Mouse (Mus musculus) retina, postnatal 1 day (tissue): ENCODE measurements around the gene Ccdc169.

ENCODE experiments used
- DNase-seq: peaks from one replicate; pipeline ENCODE4 v3.0.0-alpha.2; 2012

Gene Ccdc169

DNA sequence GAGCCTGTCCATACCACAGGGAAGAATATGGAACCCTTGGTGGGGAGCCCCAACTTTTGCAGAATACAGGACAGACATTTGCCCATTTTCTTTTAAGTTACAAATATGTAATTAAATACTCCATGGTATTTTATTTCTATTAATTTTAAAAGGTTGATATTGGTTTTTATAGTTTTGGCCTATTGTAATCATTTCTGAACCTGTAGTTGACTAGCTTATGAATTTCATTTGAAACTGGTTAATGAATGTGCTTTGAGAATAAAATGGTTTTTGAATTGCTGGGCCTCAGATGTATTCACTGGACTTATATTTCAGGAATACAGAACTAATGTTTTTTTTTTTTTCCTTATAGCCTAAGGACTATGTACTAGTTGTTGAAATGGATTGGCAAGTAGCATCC lies at the start of gene Ccdc169:
Gene Ccdc169 (plus strand): TSS at position 301 of the 400 bp plus-strand sequence.
- DNase-seq, result no peak

DNA sequence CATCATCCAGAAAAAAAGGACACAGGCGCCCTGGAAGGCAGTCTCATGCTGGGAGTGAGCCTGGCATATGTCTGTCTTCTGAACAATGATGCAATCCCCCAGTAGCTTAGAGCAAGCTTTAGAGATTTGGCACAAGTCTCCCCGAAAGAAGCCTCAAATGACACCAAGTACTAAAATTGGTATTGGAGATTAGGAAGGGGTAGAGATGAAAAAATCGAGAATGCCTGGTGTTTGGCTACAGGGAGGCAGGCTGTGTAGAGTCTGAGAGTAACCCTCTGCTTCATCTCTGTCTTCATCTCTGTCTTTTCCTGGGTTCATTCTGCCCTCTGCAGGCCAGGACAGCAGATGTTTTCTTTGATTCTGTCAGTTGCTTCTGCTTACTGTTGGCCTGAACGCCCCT lies 49.8 kb upstream of the Ccdc169 start:
- no peak for DNase-seq

- DNase-seq, result no peak
These were observed 48.8 kb upstream of the Ccdc169 start for GRCm38 (mm10) chr3:55088359-55088758.

DNA sequence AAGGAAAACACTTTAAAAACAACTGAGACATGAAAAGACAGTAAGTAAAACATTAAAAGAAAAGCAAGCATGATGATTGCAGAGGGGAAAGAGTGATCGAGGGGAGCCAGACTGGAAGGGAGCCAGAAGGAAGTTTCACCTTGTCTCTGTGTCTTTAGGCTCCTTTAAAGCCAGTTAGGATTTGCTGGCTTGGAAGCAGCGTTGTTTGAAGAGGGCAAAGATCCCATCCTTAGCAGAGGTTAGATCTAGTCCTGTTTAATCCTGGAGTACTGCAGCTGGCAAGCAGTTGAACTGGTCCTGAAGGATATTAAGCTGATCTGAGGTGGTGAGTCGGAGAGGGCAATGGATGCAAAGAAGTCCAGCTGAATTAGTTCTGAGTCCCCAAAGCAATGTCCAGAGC lies 48.3 kb upstream of the Ccdc169 start:
- DNase-seq, result no peak

- no peak for DNase-seq
These were observed 47.8 kb upstream of the Ccdc169 start for GRCm38 (mm10) chr3:55089291-55089690.

DNA sequence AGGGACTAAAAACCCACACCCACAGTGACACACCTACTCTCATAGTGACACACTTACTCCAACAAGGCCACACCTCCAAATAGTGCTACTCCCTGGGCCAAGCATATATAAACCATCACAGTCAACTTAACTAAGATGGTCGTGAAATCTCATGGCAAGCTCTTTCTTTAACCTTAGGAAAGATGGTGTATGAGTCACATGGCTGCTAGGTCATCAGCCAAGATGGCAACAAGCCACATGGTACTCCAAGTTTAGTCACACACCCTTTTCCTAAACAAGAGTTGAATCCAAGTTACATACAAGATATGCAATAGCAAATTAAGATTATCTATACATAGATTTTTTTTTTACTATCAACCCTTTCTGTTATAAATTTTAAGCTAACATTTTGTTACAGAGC lies 44.0 kb upstream of the Ccdc169 start:
- DNase-seq, result no peak

GRCm38 (mm10) chr3:55095968-55096654 lies 41.0 kb upstream of the Ccdc169 start:
- DNase-seq, result peak; percentile 56

- no peak for DNase-seq
These were observed 40.5 kb upstream of the Ccdc169 start for GRCm38 (mm10) chr3:55096655-55097005.

GRCm38 (mm10) chr3:55097186-55097585 lies 40.0 kb upstream of the Ccdc169 start:
- DNase-seq, result no peak

DNA sequence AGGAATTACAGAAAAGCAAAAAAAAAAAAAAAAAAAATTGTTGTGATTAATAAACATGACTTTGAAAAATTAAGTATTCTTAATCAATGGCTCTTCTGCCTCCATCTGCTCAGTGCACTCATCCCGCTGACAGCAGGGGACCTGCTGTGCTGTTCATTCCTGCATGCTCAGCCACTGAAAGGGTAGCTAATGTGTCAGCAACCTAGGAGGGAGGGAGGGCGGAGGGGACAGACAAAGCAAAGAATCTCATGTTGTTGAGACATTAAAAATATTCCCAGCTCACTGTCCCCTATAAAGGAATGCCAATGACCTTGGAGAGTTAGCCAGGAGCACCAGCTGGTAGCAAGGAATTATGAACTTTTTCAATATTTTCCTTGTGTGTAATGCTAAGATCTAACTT lies 39.1 kb upstream of the Ccdc169 start:
- peak; percentile 60 for DNase-seq

- DNase-seq, result no peak
These were observed 38.1 kb upstream of the Ccdc169 start for GRCm38 (mm10) chr3:55098990-55099389.

DNA sequence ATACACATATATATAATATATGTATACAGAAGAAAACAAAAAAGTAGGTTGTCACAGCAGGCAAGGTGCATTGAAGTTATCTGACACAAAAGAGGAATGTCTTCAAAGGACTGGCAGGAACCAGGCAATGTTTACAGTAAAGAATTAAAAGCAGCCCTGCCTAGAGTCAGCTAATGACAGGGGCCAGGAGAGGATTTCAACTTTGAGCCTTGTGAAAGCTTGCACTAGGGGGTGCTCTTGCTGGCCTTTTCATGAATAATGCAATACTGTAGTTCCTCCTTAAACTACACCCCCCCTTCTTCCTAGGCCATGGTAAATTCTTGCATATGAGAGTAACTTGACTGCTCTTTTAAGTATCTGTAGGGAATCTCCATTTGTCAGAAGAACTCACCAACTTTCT lies 36.0 kb upstream of the Ccdc169 start:
- DNase-seq, result no peak

GRCm38 (mm10) chr3:55105372-55106023 lies 31.6 kb upstream of the Ccdc169 start:
- no peak for DNase-seq

DNA sequence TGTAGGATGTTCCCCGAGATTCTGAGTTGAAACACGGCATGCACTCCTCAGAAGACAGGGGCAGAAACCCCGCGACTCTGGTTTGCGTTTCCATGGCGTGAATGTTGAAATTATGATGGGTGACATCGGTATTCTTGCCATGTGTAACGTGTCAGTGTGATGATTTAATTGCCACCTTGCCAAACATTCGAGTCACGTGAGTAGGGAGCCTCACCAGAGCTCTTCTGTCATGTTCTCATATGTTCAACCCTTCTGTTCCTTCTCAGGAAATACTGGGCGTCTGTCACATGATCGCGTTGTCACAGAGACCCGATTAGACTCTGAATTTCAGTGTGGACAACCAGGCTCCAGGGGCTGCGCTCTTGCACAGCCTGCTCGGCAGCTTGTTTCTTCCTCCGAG lies 31.1 kb upstream of the Ccdc169 start:
- DNase-seq, result peak; percentile 44

DNA sequence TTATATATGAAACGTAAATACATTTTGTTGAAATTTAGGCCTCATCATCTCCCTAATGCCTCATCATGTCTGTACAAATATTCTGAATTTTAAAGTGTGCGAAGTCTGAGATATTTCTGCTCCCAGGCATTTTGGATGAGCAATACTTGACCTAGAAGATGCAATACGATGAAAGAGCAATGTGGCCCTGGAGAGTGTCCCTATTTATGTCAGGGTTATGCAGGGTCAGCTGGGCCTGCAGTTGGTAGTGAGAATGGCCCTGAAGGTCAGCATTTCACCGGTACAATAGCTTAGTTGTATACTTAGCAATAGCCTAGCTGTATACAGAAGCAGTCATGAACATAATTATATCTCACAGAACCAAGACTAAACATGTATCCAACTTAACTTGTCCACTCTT lies 28.0 kb upstream of the Ccdc169 start:
- no peak for DNase-seq

GRCm38 (mm10) chr3:55111935-55112709 lies 25.0 kb upstream of the Ccdc169 start, which contains the start of gene Spg20:
Gene Spg20 (plus strand): TSS chr3:55112108.
- DNase-seq, result peak; percentile 94

DNA sequence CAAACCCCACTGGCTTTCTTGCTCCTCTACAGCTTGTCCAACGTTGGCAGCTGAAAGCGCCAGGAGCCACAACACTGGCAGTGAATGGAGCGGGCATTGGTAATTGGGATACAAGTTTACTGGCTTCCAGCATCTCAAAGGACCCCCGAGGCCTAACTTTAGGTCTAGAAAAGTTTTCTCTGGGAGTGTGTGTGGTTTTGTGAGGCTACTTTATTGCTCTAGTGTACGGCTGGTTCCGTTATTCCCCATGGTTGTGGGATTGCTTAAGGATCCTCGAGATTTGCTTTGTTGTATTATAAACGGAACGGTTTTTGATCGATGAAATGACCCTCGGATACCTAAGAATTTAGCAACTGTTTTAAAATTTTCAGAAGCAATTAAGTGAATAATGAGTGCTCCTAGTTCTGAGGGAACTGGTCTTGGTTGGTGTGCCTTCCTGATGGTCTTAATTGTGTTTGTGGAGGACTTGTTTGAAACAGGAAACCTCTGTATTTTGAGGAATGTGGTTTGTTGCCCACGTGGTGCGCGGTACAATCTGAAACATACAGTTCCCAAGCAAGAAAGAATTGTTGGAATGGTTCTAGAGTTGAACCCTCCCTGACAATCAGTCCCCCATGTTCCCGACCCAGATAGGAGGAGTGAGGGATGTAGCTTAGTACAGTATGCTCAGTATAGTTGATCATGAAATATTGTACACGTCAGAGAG lies 24.3 kb upstream of the Ccdc169 start:
- no peak for DNase-seq

GRCm38 (mm10) chr3:55114313-55115065 lies 22.6 kb upstream of the Ccdc169 start:
- no peak for DNase-seq

DNA sequence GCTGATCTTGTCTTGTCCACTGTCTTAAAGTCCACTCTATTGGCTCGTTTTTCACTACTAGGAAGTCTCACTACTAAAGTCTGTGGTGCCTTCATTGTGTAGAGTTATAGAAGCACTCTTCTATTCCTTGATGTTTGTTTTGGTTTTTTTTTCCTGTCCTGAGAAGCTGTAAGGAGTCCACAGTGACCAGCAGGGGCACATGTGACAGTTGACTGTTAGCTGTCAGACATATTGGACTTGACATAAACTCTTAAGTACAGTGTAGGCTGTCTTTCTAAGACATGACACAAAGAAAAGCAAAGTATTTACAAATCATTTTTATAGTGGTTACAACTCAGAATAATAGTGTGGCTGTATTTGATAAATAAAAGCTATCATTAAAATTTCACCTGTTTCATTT lies 22.1 kb upstream of the Ccdc169 start:
- DNase-seq, result no peak

- no peak for DNase-seq
These were observed 21.1 kb upstream of the Ccdc169 start for GRCm38 (mm10) chr3:55115989-55116388.

GRCm38 (mm10) chr3:55119275-55119898 lies 17.8 kb upstream of the Ccdc169 start:
- no peak for DNase-seq

DNA sequence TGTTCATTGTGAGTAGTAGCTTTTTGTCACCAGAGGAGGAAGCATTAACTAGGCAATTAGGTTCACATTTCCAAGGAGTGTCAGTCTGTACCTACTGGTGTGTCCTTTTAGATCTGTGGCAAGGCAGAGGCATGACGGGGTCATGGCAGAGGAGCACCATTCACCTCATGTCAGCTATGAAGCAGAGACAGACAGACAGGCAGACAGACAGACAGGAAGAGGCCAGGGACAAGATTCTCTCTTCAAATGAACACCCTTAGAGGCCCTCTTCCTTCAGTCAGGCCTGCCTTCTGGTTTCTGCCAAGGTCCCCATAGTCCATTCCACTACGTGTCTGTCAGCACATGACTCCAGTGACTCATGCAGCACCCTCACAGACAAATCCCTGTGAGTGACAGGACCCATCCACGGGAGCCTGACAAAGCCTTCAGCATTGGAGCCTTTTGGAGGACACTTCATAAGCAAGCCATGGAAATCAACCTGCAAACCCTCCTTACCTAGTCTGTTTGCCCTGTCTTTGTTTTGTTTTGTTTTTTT lies 14.7 kb upstream of the Ccdc169 start:
- no peak for DNase-seq
